Mouse (Mus musculus): ENCODE measurements at regions not wholly inside any gene's neighbourhood (a gene's known extent, or its start where the extent isn't known, plus 50 kb on each side); places are given as distances from the start of the nearest gene placed in this dataset.

DNA sequence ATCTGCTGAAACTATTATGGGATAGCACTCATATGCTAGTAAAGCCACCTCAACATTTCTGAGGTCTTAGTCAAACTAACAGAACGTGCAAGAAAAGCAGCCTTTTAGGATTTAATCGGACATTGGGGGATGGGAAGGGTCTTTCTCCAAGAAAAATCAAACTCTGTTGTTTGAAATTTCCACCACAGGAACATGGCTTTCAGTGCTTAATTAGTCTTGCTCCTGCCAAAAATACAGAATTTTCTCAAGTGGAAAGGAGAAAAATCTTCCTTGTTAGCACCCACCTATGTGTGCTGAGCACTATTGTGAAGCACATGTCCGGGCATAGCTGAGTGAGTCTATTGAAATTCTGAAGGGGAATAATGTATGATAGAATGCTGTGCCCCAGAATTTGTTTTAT, 1470.0 kb downstream of the Slc22a22 start:
- TF ChIP-seq CTCF (IDR thresholded peaks at IDR 0.05) = no peak
- intact Hi-C loops (cut with DNase I) = no loop called here
- no peak for DNase-seq
- Histone ChIP-seq H3K4me3 (no peak overlapping the region), H3K27ac (no peak overlapping the region)

- TF ChIP-seq CTCF (IDR thresholded peaks at IDR 0.05) = no peak
- no peak overlapping the region for H3K4me3 ChIP-seq
- H3K27ac ChIP-seq = no peak overlapping the region
- intact Hi-C loops (cut with DNase I) = no loop called here
- DNase-seq = no peak
Measured at GRCm38 (mm10) chr15:56005361-56005760, 1472.1 kb downstream of the Slc22a22 start.

GRCm38 (mm10) chr15:56003921-56004320, 1473.5 kb downstream of the Slc22a22 start:
- no peak for TF ChIP-seq CTCF (IDR thresholded peaks at IDR 0.05)
- intact Hi-C loops (cut with DNase I) = no loop called here
- DNase-seq = no peak
- no peak overlapping the region for H3K4me3 ChIP-seq
- H3K27ac ChIP-seq = no peak overlapping the region

DNA sequence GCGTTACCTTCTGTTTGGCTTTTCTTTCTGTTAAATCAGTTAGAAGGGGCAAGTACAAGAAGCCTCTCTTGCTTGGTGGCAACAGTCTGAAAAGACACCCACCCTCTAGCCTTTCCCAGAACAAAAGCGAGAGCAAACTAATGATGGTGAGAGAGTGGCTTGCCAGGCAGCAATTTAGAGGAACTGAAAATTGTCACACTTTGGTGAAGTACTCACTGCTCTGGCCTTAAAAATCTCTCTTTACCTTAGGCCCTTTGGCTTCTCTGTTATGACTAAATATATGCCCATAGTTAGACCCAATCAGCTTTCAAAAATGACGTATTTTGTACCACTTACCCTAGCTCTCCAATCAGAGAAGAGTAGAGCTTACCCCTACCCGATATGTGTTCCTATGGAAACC, 1477.8 kb downstream of the Slc22a22 start:
- no peak for TF ChIP-seq CTCF (IDR thresholded peaks at IDR 0.05)
- intact Hi-C loops (cut with DNase I) = no loop called here
- no peak overlapping the region for H3K4me3 ChIP-seq
- no peak for DNase-seq
- H3K27ac ChIP-seq = no peak overlapping the region

GRCm38 (mm10) chr15:55997977-55998376, 1479.4 kb downstream of the Slc22a22 start:
- intact Hi-C loops (cut with DNase I) = no loop called here
- Histone ChIP-seq H3K27ac (no peak overlapping the region), H3K4me3 (no peak overlapping the region)
- no peak for DNase-seq
- TF ChIP-seq CTCF (IDR thresholded peaks at IDR 0.05) = no peak

DNA sequence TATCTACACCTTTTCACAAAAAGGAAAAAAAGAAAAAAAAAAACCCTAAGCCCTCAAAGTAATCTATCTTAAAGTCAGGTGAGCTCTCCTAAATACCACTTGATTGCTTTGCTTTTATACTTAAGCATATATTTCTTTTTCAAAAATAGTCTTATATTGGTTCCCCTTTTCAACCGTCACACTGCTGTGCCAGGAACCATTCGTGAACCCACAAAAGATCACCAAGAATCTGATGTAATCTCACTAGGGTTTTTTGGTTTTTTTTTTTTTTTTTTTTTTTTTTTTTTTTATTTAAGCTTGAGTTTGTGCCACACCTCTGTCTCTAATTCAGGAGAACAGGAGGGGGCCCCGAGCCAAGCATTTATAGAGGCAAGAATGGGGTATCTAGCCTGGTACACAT, 1482.7 kb downstream of the Slc22a22 start:
- DNase-seq = no peak
- no peak overlapping the region for H3K4me3 ChIP-seq
- TF ChIP-seq CTCF (IDR thresholded peaks at IDR 0.05) = no peak
- intact Hi-C loops (cut with DNase I) = no loop called here
- no peak overlapping the region for H3K27ac ChIP-seq

DNA sequence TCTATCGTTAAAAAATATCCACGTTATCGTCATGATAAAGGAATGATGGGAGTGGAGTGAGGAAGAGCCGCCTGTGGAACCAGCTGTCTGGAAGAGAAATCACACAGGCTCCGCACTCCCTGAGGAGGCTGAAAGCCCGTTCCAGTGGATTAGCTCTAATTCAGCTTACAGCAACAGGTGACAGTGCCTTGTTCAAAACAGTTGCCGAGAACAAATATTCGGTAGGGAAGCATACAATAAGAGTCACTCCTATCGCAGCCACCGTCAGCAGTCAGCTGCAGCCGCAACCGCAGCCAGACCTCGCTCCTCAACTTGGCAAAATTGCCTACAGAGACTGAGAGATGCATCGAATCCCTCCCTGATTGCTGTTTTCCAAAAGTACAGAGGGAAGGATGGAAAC, 1501.6 kb downstream of the Slc22a22 start:
- 0 out of 2 replicates have a peak overlapping the region, but pooled peaks have one; percentile 13 for H3K4me3 ChIP-seq
- no peak overlapping the region for H3K27ac ChIP-seq
- no peak for DNase-seq
- TF ChIP-seq CTCF (IDR thresholded peaks at IDR 0.05) = no peak
- intact Hi-C loops (cut with DNase I) = no loop called here

GRCm38 (mm10) chr15:55966780-55967179, 1510.6 kb downstream of the Slc22a22 start:
- no peak overlapping the region for H3K4me3 ChIP-seq
- intact Hi-C loops (cut with DNase I) = no loop called here

GRCm38 (mm10) chr15:55965296-55965695, 1512.1 kb downstream of the Slc22a22 start:
- DNase-seq = no peak
- Histone ChIP-seq H3K4me3 (no peak overlapping the region), H3K27ac (no peak overlapping the region)
- intact Hi-C loops (cut with DNase I) = no loop called here
- TF ChIP-seq CTCF (IDR thresholded peaks at IDR 0.05) = no peak

More at GRCm38 (mm10) chr15:55966780-55967179, 1510.6 kb downstream of the Slc22a22 start:
- DNase-seq = no peak
- H3K27ac ChIP-seq = no peak overlapping the region
- TF ChIP-seq CTCF (IDR thresholded peaks at IDR 0.05) = no peak

- no peak for TF ChIP-seq CTCF (IDR thresholded peaks at IDR 0.05)
Measured at GRCm38 (mm10) chr15:55962093-55962492, 1515.3 kb downstream of the Slc22a22 start.

More at GRCm38 (mm10) chr15:55962093-55962492, 1515.3 kb downstream of the Slc22a22 start:
- no peak overlapping the region for H3K27ac ChIP-seq
- no peak overlapping the region for H3K4me3 ChIP-seq
- intact Hi-C loops (cut with DNase I) = no loop called here
- no peak for DNase-seq
